Mouse (Mus musculus): ENCODE results near the gene Gm7861.
"Not testable (repeated sequence)": the region's sequence is repeated elsewhere in the genome, so short reads cannot be mapped to it uniquely, and the experiment has no call there.

Gene Gm7861

DNA sequence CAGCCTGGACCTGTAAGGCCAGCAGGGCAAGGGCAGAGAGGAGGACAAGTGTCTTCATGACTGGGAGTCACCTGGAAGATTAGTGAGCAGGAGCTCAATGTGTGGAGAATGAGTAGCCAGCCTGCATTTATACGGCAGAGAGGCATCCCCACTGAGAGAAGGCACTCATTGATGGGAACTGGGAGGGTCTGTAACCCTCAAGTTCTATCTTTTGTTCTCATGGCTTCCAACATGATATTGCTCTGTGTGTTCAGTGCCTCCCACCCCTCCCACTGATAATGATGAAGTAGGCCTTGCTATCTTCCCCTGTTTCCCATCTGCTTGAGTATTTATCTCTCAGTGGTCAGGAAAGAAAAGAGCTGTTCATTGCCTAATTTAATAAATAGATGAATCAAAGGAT is at the start of gene Gm7861:
Gm7861 (minus strand) TSS at position 101 of the 400 bp plus-strand sequence.
- in situ Hi-C loops (cut with MboI, MseI): not testable (repeated sequence)

DNA sequence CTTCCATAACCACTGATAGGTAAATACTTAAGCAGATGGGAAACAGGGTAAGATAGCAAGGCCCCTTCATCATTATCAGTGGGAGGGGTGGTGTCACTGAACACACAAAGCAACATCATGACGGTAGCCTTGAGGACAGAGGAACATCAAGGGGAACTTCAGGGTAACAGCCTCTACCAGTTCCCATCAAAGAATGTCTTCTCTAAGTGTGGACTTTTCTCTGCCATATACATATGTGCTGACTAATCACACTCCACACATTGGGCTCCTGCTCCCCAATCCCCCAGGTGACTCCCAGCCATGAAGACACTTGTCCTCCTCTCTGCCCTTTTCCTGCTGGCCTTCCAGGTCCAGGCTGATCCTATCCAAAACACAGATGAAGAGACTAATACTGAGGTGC is 23.6 kb upstream of the Gm7861 start, which contains the start of gene Defa26:
Defa26 (plus strand) TSS at position 301 of the 400 bp plus-strand sequence.
- in situ Hi-C loops (cut with MboI, MseI): loop anchor here (10.0 kb wide), 1 partner anchor 373 kb away; the partner anchor contains the start of gene Gm15292

DNA sequence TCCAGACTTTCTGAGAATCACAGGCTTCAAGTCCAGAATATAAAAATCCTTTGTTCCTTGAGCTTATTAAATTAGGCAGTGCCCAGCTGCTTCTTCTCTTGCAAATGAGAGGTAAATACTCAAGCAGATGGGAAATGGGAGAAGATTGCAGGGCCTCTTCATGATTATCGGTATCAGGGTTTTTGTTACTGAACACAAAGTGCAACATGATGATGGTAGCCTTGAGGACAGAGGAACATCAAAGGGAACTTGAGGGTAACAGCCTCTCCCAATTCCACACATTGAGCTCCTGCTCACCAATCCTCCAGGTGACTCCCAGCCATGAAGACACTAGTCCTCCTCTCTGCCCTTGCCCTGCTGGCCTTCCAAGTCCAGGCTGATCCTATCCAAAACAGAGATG is 11.6 kb downstream of the Gm7861 start, which contains the start of gene Defa28:
Defa28 (plus strand) TSS at position 301 of the 400 bp plus-strand sequence.
- in situ Hi-C loops (cut with MboI, MseI): not testable (repeated sequence)

DNA sequence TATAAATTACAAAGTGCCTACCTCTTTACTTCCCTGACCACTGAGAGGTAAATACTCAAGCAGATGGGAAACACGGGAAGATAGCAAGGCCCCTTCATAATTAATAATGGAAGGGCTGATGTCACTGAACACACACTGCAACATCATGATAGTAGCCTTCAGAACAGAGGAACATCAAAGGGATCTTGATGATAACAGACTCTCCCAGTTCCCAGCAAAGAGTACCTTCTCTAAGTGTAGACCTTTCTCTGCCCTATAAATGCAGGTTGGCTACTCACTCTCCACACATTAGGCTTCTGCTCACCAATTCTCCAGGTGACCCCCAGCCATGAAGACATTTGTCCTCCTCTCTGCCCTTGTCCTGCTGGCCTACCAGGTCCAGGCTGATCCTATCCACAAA is 29.2 kb downstream of the Gm7861 start, which contains the start of gene Defa37:
Defa37 (plus strand) TSS at position 301 of the 400 bp plus-strand sequence.
- in situ Hi-C loops (cut with MboI, MseI): not testable (repeated sequence)
